Mouse (Mus musculus) lung, adult 10 weeks (tissue): ENCODE data around the gene Amd2. TPM values are rescaled to one million over a fixed set of nuclear protein-coding genes. Genes with fewer than 3 reads are reported as not detected.

ENCODE experiments used
- polyA plus RNA-seq: library from polyadenylated mRNA; stranded (reverse); fragments of 350-450 nt; fragmentation: Illumina TruSeq; extraction: RNeasy Lipid Tissue Mini Kit (QIAGEN cat#74804); gene quantifications from one replicate; pipeline ENCODE4 v1.2.3, GENCODE M21; 2014; ENCODE audit warnings: low read depth, low replicate concordance; ENCODE audit not compliant: insufficient read depth

Amd2 gene
- 0.71 TPM for polyA plus RNA-seq

GRCm38 (mm10) chr10:35711792-35712191 lies at the start of gene Amd2:
Amd2 (minus strand) TSS chr10:35711892.

